Mouse (Mus musculus): ENCODE measurements around the gene Rps17. TPM values are rescaled to one million over a fixed set of nuclear protein-coding genes. Genes with fewer than 3 reads are reported as not detected.

Gene Rps17
- total RNA-seq, 2 experiments from 2014 or later, result 1,953 to 2,431 TPM

Other genes with a start within 250 kb of the Rps17 start
- gene Slc28a1, start 230.5 kb downstream of the Rps17 start, total RNA-seq (2015), result not detected in 2 replicates
- gene Slc28a1, start 230.5 kb downstream of the Rps17 start, total RNA-seq (2017), result not detected in 2 replicates
- gene Pde8a, start 131.7 kb downstream of the Rps17 start, total RNA-seq (2015), result 14.4 and 15.9 TPM in 2 replicates
- gene Pde8a, start 131.7 kb downstream of the Rps17 start, total RNA-seq (2017), result 6.4 and 8.4 TPM in 2 replicates
- gene Cpeb1, start 110.2 kb upstream of the Rps17 start, total RNA-seq (2015), result 0.22 and 0.34 TPM in 2 replicates
- gene Cpeb1, start 110.2 kb upstream of the Rps17 start, total RNA-seq (2017), result 0.70 and 1.5 TPM in 2 replicates
- not detected in 2 replicates for gene Ap3b2, start 148.7 kb upstream of the Rps17 start, total RNA-seq (2015)
- gene Ap3b2, start 148.7 kb upstream of the Rps17 start, total RNA-seq (2017), result not detected in 2 replicates
- not detected in 2 replicates for gene BC048679, start 153.0 kb upstream of the Rps17 start, total RNA-seq (2015)
- not detected in 2 replicates for gene BC048679, start 153.0 kb upstream of the Rps17 start, total RNA-seq (2017)
- gene Fsd2, start 221.7 kb upstream of the Rps17 start, total RNA-seq (2015), result 0.05 TPM in 1 of 2 replicates, not detected in the other
- gene Fsd2, start 221.7 kb upstream of the Rps17 start, total RNA-seq (2017), result 0.11 TPM in 1 of 2 replicates, not detected in the other
- 13.9 and 14.1 TPM in 2 replicates for gene Whamm, start 226.0 kb upstream of the Rps17 start, total RNA-seq (2015)
- gene Whamm, start 226.0 kb upstream of the Rps17 start, total RNA-seq (2017), result 15.9 and 16.9 TPM in 2 replicates